Mouse (Mus musculus): ENCODE results near the gene Rdx.

- TF ChIP-seq CTCF (IDR thresholded peaks at IDR 0.05; ENCODE audit: control insufficient read depth, insufficient read depth, low read length), result no peak
- no peak for TF ChIP-seq POLR2A (IDR thresholded peaks at IDR 0.05; ENCODE audit: borderline replicate concordance, control insufficient read depth, low read depth, low read length)
These were observed 2.6 kb downstream of the Rdx start for GRCm38 (mm10) chr9:52049605-52050004.

Data from bone marrow, adult 2 months (tissue).